Mouse (Mus musculus) gastrocnemius, adult 18-20 months (tissue): Measurements from ENCODE around the gene Ces1b. TPM values are rescaled to one million over a fixed set of nuclear protein-coding genes. Genes with fewer than 3 reads are reported as not detected.

Experiments used
- DNase-seq: peaks from one replicate; pipeline ENCODE4 v3.0.0; 2021; ENCODE audit warnings: low spot score
- long read RNA-seq, 2 experiments: library from polyadenylated mRNA; stranded (forward); transcript quantifications; one replicate each; pipeline ENCODE4 v2.0.0; 2021
- total RNA-seq, 2 experiments: library from RNA; stranded (reverse); gene quantifications; 2 replicates each; pipeline ENCODE4 v1.2.3; 2021

Gene Ces1b
- under 1 TPM in 1 of 2 experiments, not detected in 1; 0.12 TPM for total RNA-seq
- long read RNA-seq, experiment 1 = 0 reads
- long read RNA-seq, experiment 2 = 0 reads

- DNase-seq = no peak
These were observed at the start of gene Ces1b for GRCm38 (mm10) chr8:93079887-93080286. Gene Ces1b (minus strand): TSS chr8:93080017.

GRCm38 (mm10) chr8:93126476-93126875 is 46.7 kb upstream of the Ces1b start:
- no peak for DNase-seq

GRCm38 (mm10) chr8:93122005-93122404 is 42.2 kb upstream of the Ces1b start:
- no peak for DNase-seq

- DNase-seq = peak; percentile 20
These were observed 15.6 kb upstream of the Ces1b start for GRCm38 (mm10) chr8:93095376-93095775.

GRCm38 (mm10) chr8:93091324-93091723 is 11.5 kb upstream of the Ces1b start:
- no peak for DNase-seq

- no peak for DNase-seq
These were observed 8.9 kb upstream of the Ces1b start for GRCm38 (mm10) chr8:93088686-93089122.

- no peak for DNase-seq
These were observed 8.4 kb upstream of the Ces1b start for GRCm38 (mm10) chr8:93088193-93088592.

GRCm38 (mm10) chr8:93075251-93075650 is 4.6 kb downstream of the Ces1b start:
- DNase-seq = no peak

- DNase-seq = no peak
These were observed 16.2 kb downstream of the Ces1b start for GRCm38 (mm10) chr8:93063416-93064117.

- DNase-seq = peak; percentile 46
These were observed 20.6 kb downstream of the Ces1b start for GRCm38 (mm10) chr8:93059185-93059584.

GRCm38 (mm10) chr8:93055238-93055637 is 24.6 kb downstream of the Ces1b start:
- DNase-seq = no peak

GRCm38 (mm10) chr8:93048510-93049416 is 31.1 kb downstream of the Ces1b start:
- DNase-seq = peak; percentile 25

- DNase-seq = no peak
These were observed 31.7 kb downstream of the Ces1b start, which contains the start of gene Ces1a for GRCm38 (mm10) chr8:93048092-93048491. Gene Ces1a (minus strand): TSS chr8:93048192.

- DNase-seq = no peak
These were observed 36.7 kb downstream of the Ces1b start for GRCm38 (mm10) chr8:93043083-93043482.

GRCm38 (mm10) chr8:93040776-93041567 is 38.8 kb downstream of the Ces1b start:
- DNase-seq = peak; percentile 79

- DNase-seq = peak; percentile 6
These were observed 39.6 kb downstream of the Ces1b start for GRCm38 (mm10) chr8:93040256-93040655.

- DNase-seq = no peak
These were observed 41.0 kb downstream of the Ces1b start for GRCm38 (mm10) chr8:93038831-93039230.

- DNase-seq = no peak
These were observed 49.2 kb downstream of the Ces1b start for GRCm38 (mm10) chr8:93030664-93031063.

GRCm38 (mm10) chr8:93021738-93022137 is 58.1 kb downstream of the Ces1b start:
- no peak for DNase-seq

- DNase-seq = no peak
These were observed 65.5 kb downstream of the Ces1b start for GRCm38 (mm10) chr8:93014300-93014699.

- DNase-seq = no peak
These were observed 67.6 kb downstream of the Ces1b start for GRCm38 (mm10) chr8:93012226-93012625.
